Mouse (Mus musculus): Measurements from ENCODE around the gene Cfap52. TPM values are rescaled to one million over a fixed set of nuclear protein-coding genes. Genes with fewer than 3 reads are reported as not detected.
A peak's percentile ranks its signal among the peaks of the same experiment; 100 is the strongest.

Cfap52 gene
- total RNA-seq, 2 experiments from 2014 or later = 1.3 to 3.8 TPM

DNA sequence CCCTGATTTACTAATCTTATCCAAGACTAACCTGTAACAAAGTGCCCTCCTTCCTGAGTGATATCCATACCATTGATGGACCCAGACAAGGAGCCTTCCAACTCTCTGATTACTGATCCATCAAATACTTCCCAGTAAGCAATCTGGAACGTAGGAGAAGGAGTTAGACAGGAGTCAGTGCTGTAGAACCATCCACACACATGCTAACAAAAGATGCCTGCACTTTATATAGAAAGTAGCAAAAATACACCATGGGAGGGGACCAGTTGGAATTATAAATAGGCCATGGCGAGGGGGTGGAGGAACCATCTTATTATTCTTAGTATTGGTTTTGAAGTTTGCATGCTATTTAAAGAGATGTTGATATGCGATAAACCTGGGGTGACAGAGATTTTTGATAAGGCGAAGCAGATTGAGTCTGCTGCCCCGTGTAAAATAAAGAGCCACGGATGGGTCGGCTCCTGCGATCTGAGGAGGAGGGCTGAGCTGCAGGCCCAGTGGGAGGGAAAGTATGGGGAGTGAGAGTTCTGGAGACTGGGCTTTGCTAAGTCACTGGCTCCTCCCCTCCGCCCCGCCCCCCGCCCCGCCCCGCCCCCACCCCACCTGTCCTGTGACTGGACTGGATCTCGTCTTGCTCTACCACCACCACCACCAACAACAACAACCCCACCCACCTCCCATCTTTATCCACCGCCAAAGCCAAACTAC is 38.9 kb downstream of the Cfap52 start:
- DNase-seq = no peak

GRCm38 (mm10) chr11:67925000-67925399 is 40.5 kb downstream of the Cfap52 start:
- no peak for DNase-seq

- DNase-seq = no peak
Observed at GRCm38 (mm10) chr11:67923720-67924119, 41.7 kb downstream of the Cfap52 start.

GRCm38 (mm10) chr11:67922755-67923125 is 42.7 kb downstream of the Cfap52 start:
- DNase-seq = peak; percentile 51

- DNase-seq = peak; percentile 62
Observed at GRCm38 (mm10) chr11:67921827-67922754, 43.4 kb downstream of the Cfap52 start, which contains the start of gene Usp43. Usp43 (minus strand) TSS chr11:67922153.

DNA sequence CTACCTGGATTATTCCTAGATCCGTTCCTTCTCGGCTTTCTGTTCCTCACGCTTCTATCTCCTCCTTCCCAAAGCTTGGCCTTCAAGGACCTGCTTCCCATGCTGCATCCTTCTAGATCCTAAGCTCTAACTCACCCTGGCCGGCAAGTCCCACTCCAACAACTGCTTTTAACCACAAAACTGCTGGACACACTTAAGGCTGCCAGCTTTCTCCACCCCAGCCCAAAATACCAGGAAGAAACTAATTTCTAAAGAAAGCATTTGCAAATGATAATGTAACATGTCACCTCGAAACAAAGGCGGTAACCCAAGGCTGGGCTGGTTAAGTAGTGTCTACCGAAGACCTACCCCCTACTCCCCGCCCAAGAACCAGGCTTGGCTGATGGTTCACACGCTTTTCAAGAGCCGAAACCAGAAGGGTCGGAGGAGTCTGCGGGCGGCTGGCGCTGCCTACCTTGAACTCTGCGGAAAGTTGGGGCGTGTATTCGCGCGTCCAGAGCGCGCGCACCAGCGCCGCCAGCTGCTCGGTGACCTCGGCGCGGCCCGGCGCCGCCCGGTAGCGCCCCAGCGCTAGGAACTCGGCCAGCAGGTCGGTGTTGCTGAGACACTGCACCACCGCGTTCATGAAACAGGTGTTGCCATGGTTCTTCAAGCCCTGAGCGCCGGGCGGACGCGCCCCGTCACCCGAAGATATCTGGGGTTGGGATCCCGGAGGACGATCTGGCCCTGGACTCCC is 44.2 kb downstream of the Cfap52 start:
- peak; percentile 34 for DNase-seq

- DNase-seq = no peak
Observed at GRCm38 (mm10) chr11:67920226-67920960, 45.1 kb downstream of the Cfap52 start.

- DNase-seq = no peak
Observed at GRCm38 (mm10) chr11:67919593-67919992, 45.9 kb downstream of the Cfap52 start.

DNA sequence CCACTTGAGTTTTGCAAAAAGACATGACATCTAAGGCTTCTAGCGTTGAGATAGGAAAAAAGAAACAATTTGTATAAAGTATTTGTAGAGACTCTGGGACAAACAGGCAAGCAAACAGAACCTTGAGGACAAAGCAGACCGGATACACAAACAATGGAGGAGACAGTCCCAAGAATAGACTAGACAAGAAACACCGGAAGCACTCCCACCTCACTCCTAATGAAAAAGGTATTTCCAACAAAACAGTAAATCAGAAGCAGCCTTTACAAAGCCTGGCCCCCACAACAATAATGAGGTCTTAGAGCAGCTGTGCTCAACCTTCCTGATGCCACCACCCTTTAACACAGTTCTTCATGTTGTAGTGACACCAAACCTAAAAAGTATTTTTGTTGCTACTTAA is 48.3 kb downstream of the Cfap52 start:
- no peak for DNase-seq

DNA sequence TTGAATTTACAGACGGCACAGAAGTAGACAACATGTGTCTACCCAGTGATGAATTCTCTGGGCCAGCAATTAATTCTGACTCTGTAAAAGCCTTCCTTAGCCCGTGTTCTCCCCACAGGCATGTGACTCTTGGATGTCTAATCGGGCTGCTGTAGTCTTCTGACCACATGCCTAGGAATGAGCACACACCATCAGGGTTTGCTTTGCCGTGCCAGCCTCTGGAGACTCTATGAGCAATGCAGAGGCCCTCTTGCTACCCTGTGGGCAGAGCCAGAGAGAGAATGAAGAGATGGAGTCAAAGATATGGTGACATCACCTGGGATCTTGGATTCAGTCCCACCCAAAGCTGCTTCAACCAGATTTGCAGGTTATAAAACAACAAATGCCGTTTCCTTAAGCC is 54.4 kb downstream of the Cfap52 start:
- no peak for DNase-seq

DNA sequence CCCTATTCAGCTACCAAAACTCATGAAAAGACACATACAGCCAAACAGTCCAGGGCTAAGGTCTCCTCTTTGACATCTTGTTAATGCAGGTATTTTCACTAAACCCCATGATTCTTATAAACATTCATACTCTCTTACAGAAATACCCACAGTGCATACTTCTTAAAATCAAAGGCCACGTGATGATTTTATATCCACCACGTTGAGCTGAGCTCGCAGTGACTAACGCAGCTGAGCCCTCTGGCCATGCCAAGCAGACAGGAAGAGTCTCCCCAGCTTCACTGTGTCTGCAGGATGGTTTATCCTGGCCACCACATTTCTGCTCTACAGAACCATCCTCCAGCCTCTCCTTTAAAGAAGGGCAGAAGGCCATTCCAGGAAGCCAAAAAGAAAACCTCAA is 61.7 kb downstream of the Cfap52 start:
- DNase-seq = no peak

DNA sequence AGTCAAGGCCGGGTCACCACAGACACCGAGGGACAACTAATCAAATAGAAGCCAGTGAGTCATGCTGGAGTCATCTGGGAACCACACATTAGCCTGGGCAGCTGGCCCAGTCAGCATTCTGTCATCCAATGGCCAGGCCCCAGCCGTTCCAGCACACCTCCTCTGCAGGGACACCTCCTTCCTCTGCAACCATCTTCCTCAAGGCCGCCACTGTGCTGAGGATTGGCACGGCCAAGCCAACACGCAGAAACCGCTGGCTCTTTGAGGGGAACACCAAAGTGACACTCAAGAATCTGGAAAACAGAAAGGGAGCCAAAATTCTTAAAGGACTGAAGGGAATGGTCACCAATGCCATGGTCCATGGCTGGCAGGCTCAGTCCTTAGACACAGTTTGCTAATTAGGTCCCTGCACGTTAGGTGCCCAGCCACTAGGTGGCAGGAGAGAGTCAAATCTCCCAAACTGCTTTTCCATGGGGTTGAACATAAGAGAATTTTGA is 68.3 kb downstream of the Cfap52 start:
- peak; percentile 76 for DNase-seq

- DNase-seq = no peak
Observed at GRCm38 (mm10) chr11:67895641-67896040, 69.8 kb downstream of the Cfap52 start.

DNA sequence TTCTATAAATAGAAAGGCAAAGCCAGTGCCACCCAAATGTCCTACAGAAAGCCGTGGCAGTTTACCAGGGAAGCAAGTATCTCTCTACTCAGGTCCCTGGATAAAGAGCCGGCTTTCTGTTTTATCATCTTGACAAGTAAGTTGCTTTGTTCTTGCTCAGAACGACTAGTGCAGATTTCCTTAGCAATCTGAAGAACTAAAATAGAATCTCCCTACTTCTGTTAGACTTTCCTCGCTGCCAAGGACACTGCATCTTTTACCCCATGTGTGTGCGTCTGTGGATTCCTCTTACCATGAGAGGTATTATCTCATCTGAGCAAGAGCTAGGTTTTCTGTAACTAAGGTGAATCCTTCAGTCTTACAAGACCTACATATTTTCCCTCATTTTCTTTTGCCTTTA is 76.9 kb downstream of the Cfap52 start:
- no peak for DNase-seq

DNA sequence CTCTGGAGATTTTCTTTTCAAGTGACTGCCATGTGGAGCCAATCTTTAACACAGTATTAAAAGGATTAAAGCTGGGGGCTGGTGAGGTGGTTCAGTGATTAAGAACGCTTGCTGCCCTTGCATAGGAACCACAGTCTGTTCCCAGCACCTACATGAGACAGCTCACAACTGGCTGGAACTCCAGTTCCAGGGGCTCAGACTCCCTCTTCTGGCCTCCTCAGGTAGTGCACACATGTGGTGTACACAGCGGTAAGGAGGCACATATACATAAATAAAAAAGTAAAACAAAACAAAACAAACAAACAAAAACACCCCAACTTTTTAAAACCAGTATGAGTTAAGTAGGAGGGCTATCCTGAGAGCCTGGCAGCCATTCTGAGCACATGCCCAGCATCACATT is 79.5 kb downstream of the Cfap52 start:
- no peak for DNase-seq

Other genes starting within 250 kb of the Cfap52 start
- under 1 TPM; 0.19 to 0.51 TPM for gene Glp2r, start 194.5 kb downstream of the Cfap52 start, total RNA-seq (2021)
- not detected for gene Gsg1l2, start 191.0 kb downstream of the Cfap52 start, total RNA-seq (2021)
- 100 to 1,000 TPM; 392 to 453 TPM for gene Dhrs7c, start 167.5 kb downstream of the Cfap52 start, total RNA-seq (2021)
- gene Usp43, start 43.5 kb downstream of the Cfap52 start, total RNA-seq (2021) = under 1 TPM; 0.33 to 0.64 TPM
- 10 to 100 TPM; 22.4 to 23.0 TPM for gene Stx8, start 542 bp upstream of the Cfap52 start, total RNA-seq (2021)